Mouse (Mus musculus): Measurements from ENCODE around the gene Asb2. TPM values are rescaled to one million over a fixed set of nuclear protein-coding genes. Genes with fewer than 3 reads are reported as not detected.

Gene Asb2
- total RNA-seq, 1 experiment = 0.27 TPM

DNA sequence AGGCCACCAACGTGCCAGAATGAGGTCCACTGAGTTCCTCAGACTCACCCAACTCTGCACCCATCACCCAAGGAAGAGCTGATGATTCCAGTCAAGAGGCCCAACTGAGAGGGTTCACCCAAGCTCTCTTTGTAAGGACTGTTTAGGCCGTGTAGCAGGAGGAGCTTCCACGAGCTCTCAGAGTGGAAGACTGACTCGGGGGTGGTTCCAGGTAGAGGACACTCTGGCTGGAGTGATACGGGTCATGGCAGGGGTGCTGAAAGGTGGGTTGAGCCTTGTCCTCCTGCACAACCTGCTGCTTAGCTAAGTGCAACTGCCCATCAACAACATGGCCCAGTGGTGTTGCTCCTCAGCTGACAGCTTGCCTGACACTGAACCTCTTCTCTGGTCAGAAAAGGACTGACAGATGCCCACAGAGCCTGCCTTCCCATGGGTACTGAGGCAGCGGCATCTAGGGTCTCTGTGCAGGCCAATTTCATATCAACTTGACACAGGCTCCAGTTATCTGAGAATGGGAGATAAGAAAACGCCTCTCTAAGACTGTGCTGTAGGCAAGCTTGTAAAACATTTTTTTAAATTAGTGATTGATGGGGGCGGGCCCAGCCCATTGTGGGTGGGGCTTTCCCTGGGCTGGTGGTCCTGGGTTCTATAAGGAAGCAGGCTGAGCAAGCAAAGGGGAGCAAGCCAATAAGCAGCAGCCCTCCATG, 17.9 kb upstream of the Asb2 start:
- no peak for DNase-seq (ENCODE audit: low read depth, low spot score)
- no peak for TF ChIP-seq HCFC1 (IDR thresholded peaks at IDR 0.05; ENCODE audit: borderline replicate concordance, insufficient read depth, low read length)
- TF ChIP-seq ZC3H11A (IDR thresholded peaks at IDR 0.05; ENCODE audit: borderline replicate concordance, low read depth, low read length) = no peak
- no peak for TF ChIP-seq ZNF384 (IDR thresholded peaks at IDR 0.05; ENCODE audit: low read depth, low read length)
- no peak for TF ChIP-seq CHD2 (IDR thresholded peaks at IDR 0.05; ENCODE audit: low read depth, low read length)
- no peak for TF ChIP-seq MAFK (IDR thresholded peaks at IDR 0.05; ENCODE audit: insufficient read depth, low read depth, low read length)
- H3K27ac ChIP-seq (ENCODE audit: insufficient read depth, low read depth, low read length, poor library complexity, severe bottlenecking) = no peak overlapping the region
- no peak overlapping the region for H3K9ac ChIP-seq (ENCODE audit: insufficient read depth, low read depth, low read length, poor library complexity, severe bottlenecking)
- no peaks in the 10 kb centered on the region for H3K36me3 ChIP-seq (ENCODE audit: control insufficient read depth, insufficient read depth, low read length, poor library complexity, severe bottlenecking)
- H3K4me1 ChIP-seq (ENCODE audit: control insufficient read depth in 2 of 2, insufficient read depth in 2 of 2, low read length in 2 of 2, poor library complexity in 1 of 2) = no peaks in the 10 kb centered on the region
- no peak overlapping the region for H3K4me3 ChIP-seq (ENCODE audit: insufficient read depth in 1 of 2, low read depth in 1 of 2, low read length in 2 of 2, poor library complexity in 1 of 2, severe bottlenecking in 1 of 2)
- H3K9me3 ChIP-seq (ENCODE audit: control insufficient read depth, insufficient read depth, low read depth, low read length) = no peaks in the 10 kb centered on the region
- in situ Hi-C loops (cut with MboI; ENCODE audit: low sequenced_read_pairs in 2 of 2, unreplicated experiment in 2 of 2) = no loop called here

DNA sequence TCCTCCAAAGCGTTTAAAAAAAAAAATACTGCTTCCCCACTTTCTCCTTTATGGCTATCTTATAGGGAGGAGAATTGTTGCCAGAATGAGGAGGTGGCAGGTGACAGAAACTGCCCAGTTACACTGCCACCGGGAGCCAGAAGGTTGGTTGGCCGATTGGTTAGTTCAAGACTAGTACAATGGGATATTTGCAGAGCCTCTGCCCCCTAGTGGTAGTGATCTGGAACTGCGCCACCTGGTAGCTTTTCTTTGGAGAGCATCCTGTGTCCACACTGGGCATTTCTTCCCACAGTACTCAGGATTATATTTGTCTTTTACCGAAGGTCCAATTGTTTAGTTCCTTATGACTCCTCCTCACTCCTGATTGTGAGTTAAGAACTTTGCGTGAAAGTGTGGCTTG, 15.9 kb upstream of the Asb2 start:
- TF ChIP-seq HCFC1 (IDR thresholded peaks at IDR 0.05; ENCODE audit: borderline replicate concordance, insufficient read depth, low read length) = no peak
- no peak for TF ChIP-seq MAFK (IDR thresholded peaks at IDR 0.05; ENCODE audit: insufficient read depth, low read depth, low read length)
- TF ChIP-seq CHD2 (IDR thresholded peaks at IDR 0.05; ENCODE audit: low read depth, low read length) = no peak
- TF ChIP-seq ZC3H11A (IDR thresholded peaks at IDR 0.05; ENCODE audit: borderline replicate concordance, low read depth, low read length) = no peak
- TF ChIP-seq ZNF384 (IDR thresholded peaks at IDR 0.05; ENCODE audit: low read depth, low read length) = no peak
- Histone ChIP-seq H3K36me3 (ENCODE audit: control insufficient read depth, insufficient read depth, low read length, poor library complexity, severe bottlenecking) (no peaks in the 10 kb centered on the region), H3K9ac (ENCODE audit: insufficient read depth, low read depth, low read length, poor library complexity, severe bottlenecking) (no peak overlapping the region), H3K4me3 (ENCODE audit: insufficient read depth in 1 of 2, low read depth in 1 of 2, low read length in 2 of 2, poor library complexity in 1 of 2, severe bottlenecking in 1 of 2) (no peak overlapping the region), H3K4me1 (ENCODE audit: control insufficient read depth in 2 of 2, insufficient read depth in 2 of 2, low read length in 2 of 2, poor library complexity in 1 of 2) (no peaks in the 10 kb centered on the region), H3K9me3 (ENCODE audit: control insufficient read depth, insufficient read depth, low read depth, low read length) (no peaks in the 10 kb centered on the region), H3K27ac (ENCODE audit: insufficient read depth, low read depth, low read length, poor library complexity, severe bottlenecking) (no peak overlapping the region)
- in situ Hi-C loops (cut with MboI; ENCODE audit: low sequenced_read_pairs in 2 of 2, unreplicated experiment in 2 of 2) = no loop called here
- DNase-seq (ENCODE audit: low read depth, low spot score) = peak; percentile 58

DNA sequence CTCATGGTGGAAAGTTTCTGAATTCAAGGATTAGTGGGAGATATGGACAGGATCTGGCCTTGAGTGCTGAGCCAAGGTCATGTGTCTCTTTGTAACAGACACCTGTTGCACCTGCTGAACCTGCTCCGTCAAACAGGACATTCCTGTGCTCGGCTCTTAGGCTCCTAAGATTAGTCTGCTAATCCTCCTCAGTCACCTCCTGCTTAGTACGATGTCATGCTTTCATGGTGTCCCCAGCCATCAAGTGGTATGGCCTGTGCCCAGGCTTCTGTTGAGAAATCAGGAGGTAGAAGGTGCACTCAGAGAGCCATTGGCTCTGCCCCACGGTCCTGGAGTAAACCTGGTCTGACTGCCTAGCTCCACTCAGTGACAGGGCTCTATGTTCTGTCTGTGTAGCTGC, 15.1 kb upstream of the Asb2 start:
- H3K9ac ChIP-seq (ENCODE audit: insufficient read depth, low read depth, low read length, poor library complexity, severe bottlenecking) = no peak overlapping the region
- in situ Hi-C loops (cut with MboI; ENCODE audit: low sequenced_read_pairs in 2 of 2, unreplicated experiment in 2 of 2) = no loop called here
- no peaks in the 10 kb centered on the region for H3K9me3 ChIP-seq (ENCODE audit: control insufficient read depth, insufficient read depth, low read depth, low read length)
- H3K27ac ChIP-seq (ENCODE audit: insufficient read depth, low read depth, low read length, poor library complexity, severe bottlenecking) = no peak overlapping the region
- H3K4me1 ChIP-seq (ENCODE audit: control insufficient read depth in 2 of 2, insufficient read depth in 2 of 2, low read length in 2 of 2, poor library complexity in 1 of 2) = no peaks in the 10 kb centered on the region
- H3K36me3 ChIP-seq (ENCODE audit: control insufficient read depth, insufficient read depth, low read length, poor library complexity, severe bottlenecking) = no peaks in the 10 kb centered on the region
- TF ChIP-seq ZNF384 (IDR thresholded peaks at IDR 0.05; ENCODE audit: low read depth, low read length) (no peak), MAFK (IDR thresholded peaks at IDR 0.05; ENCODE audit: insufficient read depth, low read depth, low read length) (no peak), HCFC1 (IDR thresholded peaks at IDR 0.05; ENCODE audit: borderline replicate concordance, insufficient read depth, low read length) (no peak), CHD2 (IDR thresholded peaks at IDR 0.05; ENCODE audit: low read depth, low read length) (no peak), ZC3H11A (IDR thresholded peaks at IDR 0.05; ENCODE audit: borderline replicate concordance, low read depth, low read length) (no peak)
- H3K4me3 ChIP-seq (ENCODE audit: insufficient read depth in 1 of 2, low read depth in 1 of 2, low read length in 2 of 2, poor library complexity in 1 of 2, severe bottlenecking in 1 of 2) = no peak overlapping the region
- DNase-seq (ENCODE audit: low read depth, low spot score) = no peak

DNA sequence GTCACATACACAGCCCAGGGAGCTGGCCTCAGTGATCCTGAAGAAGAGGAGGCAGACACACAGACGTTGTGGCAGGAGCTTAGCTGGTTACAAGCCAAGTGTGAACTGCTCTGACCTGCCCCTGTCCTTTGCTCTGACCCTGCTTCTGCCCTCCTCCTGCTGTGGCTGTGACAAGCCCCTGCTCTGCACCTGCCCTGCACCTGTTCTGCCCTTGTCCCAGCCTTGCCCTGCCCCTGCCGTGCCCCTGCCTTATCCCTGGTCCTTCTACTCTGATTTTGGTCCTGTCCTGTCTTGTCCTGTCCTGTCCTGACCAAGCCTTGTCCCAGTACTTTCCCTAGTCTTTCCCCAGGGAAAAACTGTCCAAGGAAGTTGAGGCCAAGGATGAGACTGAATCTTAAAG, 13.0 kb upstream of the Asb2 start:
- in situ Hi-C loops (cut with MboI; ENCODE audit: low sequenced_read_pairs in 2 of 2, unreplicated experiment in 2 of 2) = no loop called here
- Histone ChIP-seq H3K9ac (ENCODE audit: insufficient read depth, low read depth, low read length, poor library complexity, severe bottlenecking) (no peak overlapping the region), H3K36me3 (ENCODE audit: control insufficient read depth, insufficient read depth, low read length, poor library complexity, severe bottlenecking) (no peaks in the 10 kb centered on the region), H3K4me1 (ENCODE audit: control insufficient read depth in 2 of 2, insufficient read depth in 2 of 2, low read length in 2 of 2, poor library complexity in 1 of 2) (no peaks in the 10 kb centered on the region), H3K4me3 (ENCODE audit: insufficient read depth in 1 of 2, low read depth in 1 of 2, low read length in 2 of 2, poor library complexity in 1 of 2, severe bottlenecking in 1 of 2) (no peak overlapping the region), H3K27ac (ENCODE audit: insufficient read depth, low read depth, low read length, poor library complexity, severe bottlenecking) (no peak overlapping the region), H3K9me3 (ENCODE audit: control insufficient read depth, insufficient read depth, low read depth, low read length) (no peaks in the 10 kb centered on the region)
- DNase-seq (ENCODE audit: low read depth, low spot score) = no peak
- no peak for TF ChIP-seq MAFK (IDR thresholded peaks at IDR 0.05; ENCODE audit: insufficient read depth, low read depth, low read length)
- TF ChIP-seq ZNF384 (IDR thresholded peaks at IDR 0.05; ENCODE audit: low read depth, low read length) = no peak
- TF ChIP-seq ZC3H11A (IDR thresholded peaks at IDR 0.05; ENCODE audit: borderline replicate concordance, low read depth, low read length) = no peak
- no peak for TF ChIP-seq HCFC1 (IDR thresholded peaks at IDR 0.05; ENCODE audit: borderline replicate concordance, insufficient read depth, low read length)
- TF ChIP-seq CHD2 (IDR thresholded peaks at IDR 0.05; ENCODE audit: low read depth, low read length) = no peak

All from ES-E14 (cell line).